ENCODE assay signal across 23 mouse cellular contexts in genomic region chr13:37349051-37349450, GRCm38 (mm10). TPM values are rescaled to one million over a fixed set of nuclear protein-coding genes. Genes with fewer than 3 reads are reported as not detected.
DNase-seq lines count a peak whose midpoint lies in the region; TF ChIP-seq lines count a peak whose summit lies in the region.
"Had no signal": no experiment of that assay in that cellular context is flagged by ENCODE, and none has a peak within 500 bp of the region (broad histone marks: within the 10 kb centered on the region; RNA-seq: fewer than 3 reads in every experiment).

No protein-coding gene starts in this region.

- WGBS in macrophage (ENCODE audit: missing documents), result 90% methylated on average over 5 of the region's 5 CpGs

- no peak for TF ChIP-seq CTCF in layer of hippocampus, adult 2 months (conservative IDR thresholded peaks at IDR 0.05)

- DNase-seq in adrenal gland, adult 8-10 months, result peak; percentile 22
- DNase-seq in adrenal gland, postnatal 25 days, result no peak
- no peak for DNase-seq in layer of hippocampus, adult 2 months (ENCODE audit: low spot score in 2 of 2)
- DNase-seq in layer of hippocampus, postnatal 36 days, result no peak
- peak; percentile 16 to 23 for DNase-seq in adrenal gland, postnatal 36 days
- DNase-seq in testis, postnatal 14 days (ENCODE audit: low spot score), result no peak
- DNase-seq: cerebellum, adult 18-20 months; cerebellum, adult 9-10 months; cerebellum, postnatal 14 days; forebrain, postnatal 0 days; gastrocnemius, adult 2 months; gastrocnemius, postnatal 14 days; heart, adult 18-20 months; heart, postnatal 14 days; heart, postnatal 4 days had no signal

- H3K4me3 ChIP-seq in layer of hippocampus, adult 2 months, result no peak overlapping the region
- H3K4me3 ChIP-seq in macrophage (ENCODE audit: inconsistent target), result no peak overlapping the region
- H3K4me3 ChIP-seq: forebrain, embryonic 10.5 days; gastrocnemius, adult 2 months; heart, embryonic 10.5 days; heart, embryonic 13.5 days had no signal

- 0 out of 2 replicates have a peak overlapping the region, but pooled peaks have one; percentile 3 for H3K27ac ChIP-seq in layer of hippocampus, adult 2 months
- peak overlapping the region; percentile 98 for H3K27ac ChIP-seq in macrophage
- H3K27ac ChIP-seq: forebrain, embryonic 10.5 days; gastrocnemius, adult 2 months; heart, embryonic 10.5 days; heart, embryonic 13.5 days; hindbrain, embryonic 14.5 days; hindbrain, postnatal 0 days had no signal

- H3K79me2 ChIP-seq in macrophage (ENCODE audit: inconsistent target), result peaks cover 89% of the 10 kb centered on the region

- H3K36me3 ChIP-seq in macrophage (ENCODE audit: inconsistent target), result peaks cover 19% of the 10 kb centered on the region
- H3K36me3 ChIP-seq: forebrain, embryonic 10.5 days; G1E; heart, embryonic 10.5 days; heart, embryonic 13.5 days had no signal

RNA-seq across cellular contexts. Expression of gene Ly86, which starts 4.0 kb away (rescaled TPM):
- 10 to 100 TPM in 2 of 4 experiments, 1 to 10 TPM in 2; 3.6 to 11.2 (median 8.0) TPM for total RNA-seq in adrenal gland, adult 8-10 months (2022)
- total RNA-seq in adrenal gland, postnatal 25 days (2021), result 1.8 and 2.7 TPM in 2 replicates
- 1 to 10 TPM; 8.5 to 8.7 TPM for total RNA-seq in layer of hippocampus, adult 2 months (2021)
- total RNA-seq in layer of hippocampus, postnatal 36 days (2021), result 1 to 10 TPM; 8.9 to 9.6 TPM
- 1 to 10 TPM; 4.2 to 5.4 TPM for total RNA-seq in adrenal gland, postnatal 36 days (2021)
- 100 to 1,000 TPM in 9 of 26 experiments, 10 to 100 TPM in 16, 1 to 10 TPM in 1; 10.0 to 200 (median 76.7) TPM for total RNA-seq in macrophage (2018; cell fraction: chromatin; rRNA removed)
- 100 to 1,000 TPM; 133 to 424 (median 221) TPM for total RNA-seq in macrophage (2018; cell fraction: cytosol; rRNA removed)
- 100 to 1,000 TPM in 16 of 26 experiments, 10 to 100 TPM in 10; 43.3 to 294 (median 128) TPM for total RNA-seq in macrophage (2018; cell fraction: nucleus; rRNA removed)
- 192 to 352 TPM (median 335 TPM) in 3 replicates for polyA plus RNA-seq in macrophage (2018)
- polyA plus RNA-seq: G1E, Patski had no signal

Comparison
In these comparisons a context has a peak if more than half of its experiments do, and no peak if none do; other contexts are left out.
1. DNase-seq: peak in adrenal gland, adult 8-10 months (single experiment) and adrenal gland, postnatal 36 days (2 of 2); none in adrenal gland, postnatal 25 days (single experiment), layer of hippocampus, adult 2 months (0 of 2), layer of hippocampus, postnatal 36 days (0 of 2) and testis, postnatal 14 days (single experiment).